Mouse (Mus musculus): ENCODE data around the gene Hsd17b12. TPM values are rescaled to one million over a fixed set of nuclear protein-coding genes. Genes with fewer than 3 reads are reported as not detected.

Hsd17b12 gene
- polyA plus RNA-seq, 1 experiment: 38.5 TPM

GRCm38 (mm10) chr2:94138469-94139390, 19.0 kb downstream of the Hsd17b12 start:
- no peak for TF ChIP-seq GATA1 (IDR thresholded peaks at IDR 0.05; ENCODE audit: low read length)

GRCm38 (mm10) chr2:94136837-94137236, 20.9 kb downstream of the Hsd17b12 start:
- no peak for TF ChIP-seq GATA1 (IDR thresholded peaks at IDR 0.05; ENCODE audit: low read length)

GRCm38 (mm10) chr2:94128496-94128895, 29.3 kb downstream of the Hsd17b12 start:
- no peak for TF ChIP-seq GATA1 (IDR thresholded peaks at IDR 0.05; ENCODE audit: low read length)

GRCm38 (mm10) chr2:94122182-94123041, 35.4 kb downstream of the Hsd17b12 start:
- no peak for TF ChIP-seq GATA1 (IDR thresholded peaks at IDR 0.05; ENCODE audit: low read length)

GRCm38 (mm10) chr2:94103758-94104157, 54.0 kb downstream of the Hsd17b12 start:
- TF ChIP-seq GATA1 (IDR thresholded peaks at IDR 0.05; ENCODE audit: low read length): no peak

- TF ChIP-seq GATA1 (IDR thresholded peaks at IDR 0.05; ENCODE audit: low read length): no peak
Observed at GRCm38 (mm10) chr2:94089901-94090300, 67.9 kb downstream of the Hsd17b12 start.

GRCm38 (mm10) chr2:94069482-94069881, 88.3 kb downstream of the Hsd17b12 start:
- TF ChIP-seq GATA1 (IDR thresholded peaks at IDR 0.05; ENCODE audit: low read length): no peak

GRCm38 (mm10) chr2:94066540-94067135, 91.1 kb downstream of the Hsd17b12 start:
- no peak for TF ChIP-seq GATA1 (IDR thresholded peaks at IDR 0.05; ENCODE audit: low read length)

GRCm38 (mm10) chr2:94066120-94066519, 91.6 kb downstream of the Hsd17b12 start:
- no peak for TF ChIP-seq GATA1 (IDR thresholded peaks at IDR 0.05; ENCODE audit: low read length)

GRCm38 (mm10) chr2:94062791-94063190, 95.0 kb downstream of the Hsd17b12 start:
- no peak for TF ChIP-seq GATA1 (IDR thresholded peaks at IDR 0.05; ENCODE audit: low read length)

GRCm38 (mm10) chr2:94059459-94059858, 98.3 kb downstream of the Hsd17b12 start:
- TF ChIP-seq GATA1 (IDR thresholded peaks at IDR 0.05; ENCODE audit: low read length): no peak

- no peak for TF ChIP-seq GATA1 (IDR thresholded peaks at IDR 0.05; ENCODE audit: low read length)
Observed at GRCm38 (mm10) chr2:94054813-94055212, 103.0 kb downstream of the Hsd17b12 start.

- no peak for TF ChIP-seq GATA1 (IDR thresholded peaks at IDR 0.05; ENCODE audit: low read length)
Observed at GRCm38 (mm10) chr2:94051952-94052351, 105.8 kb downstream of the Hsd17b12 start.

- no peak for TF ChIP-seq GATA1 (IDR thresholded peaks at IDR 0.05; ENCODE audit: low read length)
Observed at GRCm38 (mm10) chr2:94050901-94051300, 106.9 kb downstream of the Hsd17b12 start.

GRCm38 (mm10) chr2:94049471-94050176, 108.1 kb downstream of the Hsd17b12 start:
- TF ChIP-seq GATA1 (IDR thresholded peaks at IDR 0.05; ENCODE audit: low read length): no peak

Measured in G1E-ER4 (cell line).